Comparison of ENCODE assay signal across 10 mouse cellular contexts in genomic region chr15:57590597-57591219, GRCm38 (mm10).
DNase-seq lines count a peak whose midpoint lies in the region; ATAC-seq lines count a peak whose summit lies in the region.
"Had no signal": no experiment of that assay in that cellular context is flagged by ENCODE, and none has a peak within 500 bp of the region (broad histone marks: within the 10 kb centered on the region; RNA-seq: fewer than 3 reads in every experiment).

No protein-coding gene starts in this region.

- intact Hi-C loops in gastrocnemius, postnatal 14 days (cut with DNase I; ENCODE audit: low total_unique reads) = no loop called here

- no peak for DNase-seq in heart, adult 8-10 months (ENCODE audit: low spot score)
- DNase-seq in right cerebral cortex, adult 18-20 months = peak; percentile 9
- no peak for DNase-seq in right cerebral cortex, postnatal 25 days
- no peak for DNase-seq in hindbrain, embryonic 10.5 days (ENCODE audit: low spot score)
- no peak for DNase-seq in gastrocnemius, postnatal 14 days
- no peak for DNase-seq in embryo, embryonic 11 days

- peaks cover 35% of the 10 kb centered on the region for H3K4me1 ChIP-seq in heart, embryonic 13.5 days
- peaks cover 13% of the 10 kb centered on the region for H3K4me1 ChIP-seq in hindbrain, embryonic 10.5 days (replicated peaks)
- peaks cover 8% of the 10 kb centered on the region; the same call in 1 of the 2 replicates for H3K4me1 ChIP-seq in stomach, embryonic 16.5 days (ENCODE audit: control insufficient read depth, insufficient read depth, low read length)

- H3K36me3 ChIP-seq in heart, embryonic 13.5 days = no peaks in the 10 kb centered on the region
- H3K36me3 ChIP-seq in hindbrain, embryonic 10.5 days = no peaks in the 10 kb centered on the region
- no peaks in the 10 kb centered on the region for H3K36me3 ChIP-seq in stomach, embryonic 16.5 days (ENCODE audit: control insufficient read depth, insufficient read depth, low read length)
- H3K36me3 ChIP-seq: limb, embryonic 15.5 days had no signal

- H3K4me3 ChIP-seq in heart, embryonic 13.5 days = no peak overlapping the region
- no peak overlapping the region for H3K4me3 ChIP-seq in hindbrain, embryonic 10.5 days
- no peak overlapping the region for H3K4me3 ChIP-seq in stomach, embryonic 16.5 days (replicated peaks; ENCODE audit: low read length)
- H3K4me3 ChIP-seq: limb, embryonic 15.5 days had no signal

- H3K27ac ChIP-seq in heart, embryonic 13.5 days (replicated peaks) = peak overlapping the region; percentile 16; the same call in 1 of the 2 replicates
- H3K27ac ChIP-seq in hindbrain, embryonic 10.5 days = 0 out of 2 replicates have a peak overlapping the region, but pooled peaks have one; percentile 35
- 0 out of 2 replicates have a peak overlapping the region, but pooled peaks have one; percentile 52 for H3K27ac ChIP-seq in stomach, embryonic 16.5 days (ENCODE audit: low read length)
- H3K27ac ChIP-seq: limb, embryonic 15.5 days had no signal

- 23% methylated on average over 7 of the region's 7 CpGs for WGBS in heart, embryonic 13.5 days
- 82% methylated on average over 7 of the region's 7 CpGs for WGBS in hindbrain, embryonic 10.5 days
- WGBS in stomach, embryonic 16.5 days = 42% methylated on average over 7 of the region's 7 CpGs

- no peaks in the 10 kb centered on the region for H3K9me3 ChIP-seq in heart, embryonic 13.5 days
- no peaks in the 10 kb centered on the region for H3K9me3 ChIP-seq in hindbrain, embryonic 10.5 days
- no peaks in the 10 kb centered on the region for H3K9me3 ChIP-seq in stomach, embryonic 16.5 days (replicated peaks; ENCODE audit: control insufficient read depth, low read length)
- H3K9me3 ChIP-seq: limb, embryonic 15.5 days had no signal

- no peak; the same call in 1 of the 2 replicates for ATAC-seq in heart, embryonic 13.5 days (ENCODE audit: extremely low read depth, insufficient number of reproducible peaks, low FRiP score, low TSS enrichment)
- peak; percentile 10; the same call in 1 of the 2 replicates for ATAC-seq in stomach, embryonic 16.5 days (ENCODE audit: insufficient read depth, low FRiP score)

- H3K4me2 ChIP-seq in heart, embryonic 13.5 days = no peak overlapping the region
- no peak overlapping the region for H3K4me2 ChIP-seq in stomach, embryonic 16.5 days (ENCODE audit: low read depth, low read length)
- H3K4me2 ChIP-seq: limb, embryonic 15.5 days had no signal

- no peaks in the 10 kb centered on the region for H3K27me3 ChIP-seq in heart, embryonic 13.5 days (replicated peaks)
- no peaks in the 10 kb centered on the region for H3K27me3 ChIP-seq in hindbrain, embryonic 10.5 days (ENCODE audit: insufficient read depth, poor library complexity, severe bottlenecking)
- H3K27me3 ChIP-seq in stomach, embryonic 16.5 days (ENCODE audit: control insufficient read depth, insufficient read depth, low read length) = no peaks in the 10 kb centered on the region
- H3K27me3 ChIP-seq: CH12.LX; limb, embryonic 15.5 days had no signal

- no peak overlapping the region; the same call in 1 of the 2 replicates for H3K9ac ChIP-seq in heart, embryonic 13.5 days
- no peak overlapping the region for H3K9ac ChIP-seq in stomach, embryonic 16.5 days (ENCODE audit: low read length)
- H3K9ac ChIP-seq: limb, embryonic 15.5 days had no signal
